8 mouse cellular contexts compared by ENCODE assay signal in the genomic region with DNA sequence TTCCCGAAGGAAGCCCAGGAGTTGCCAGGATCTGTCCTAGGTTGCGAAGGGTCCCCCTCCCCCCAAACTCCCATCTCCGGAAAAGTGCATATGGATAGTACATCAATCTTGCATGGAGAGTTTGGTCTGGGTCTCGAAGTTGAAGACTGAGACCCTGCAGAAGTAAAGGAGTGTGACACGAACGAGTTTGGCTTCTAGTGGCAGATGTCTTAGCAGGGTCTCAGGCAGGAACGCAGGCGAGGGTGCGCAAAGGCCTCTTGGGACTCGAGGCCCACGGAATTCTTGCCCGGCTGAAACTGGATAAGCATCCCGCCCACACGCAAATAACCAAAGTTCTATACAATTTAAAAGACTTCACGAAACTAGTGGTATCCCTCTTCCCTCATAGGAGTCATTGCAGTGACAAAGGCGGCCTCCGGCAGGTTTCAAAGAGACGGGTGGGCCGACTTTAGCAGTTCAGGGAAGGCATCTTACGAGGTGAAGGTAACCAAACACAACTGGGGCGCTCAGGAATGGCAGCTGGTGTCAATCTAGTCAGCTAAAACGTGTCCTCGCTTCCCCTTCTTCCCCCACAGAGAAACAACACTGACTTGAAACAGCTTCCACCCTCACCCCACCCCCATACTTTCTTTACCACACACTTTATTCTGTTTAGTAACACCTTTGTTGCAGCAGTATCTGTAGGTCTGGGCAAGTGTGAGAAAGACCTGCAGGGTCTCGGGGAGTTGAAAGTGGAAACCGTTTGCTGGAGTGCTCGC.
A peak's percentile ranks its signal among the peaks of the same experiment; 100 is the strongest.
DNase-seq lines count a peak whose midpoint lies in the region; ATAC-seq and TF ChIP-seq lines count a peak whose summit lies in the region.

No protein-coding gene starts in this region.

- H3K9ac ChIP-seq in heart, adult 2 months (ENCODE audit: low read depth, low read length), result peak overlapping the region; percentile 71
- H3K9ac ChIP-seq in MEL (ENCODE audit: control insufficient read depth, low read depth, low read length, poor library complexity, severe bottlenecking), result peak overlapping the region; percentile 98
- H3K9ac ChIP-seq in heart, embryonic 13.5 days, result peak overlapping the region; percentile 71
- H3K9ac ChIP-seq in liver, embryonic 16.5 days (ENCODE audit: low read depth, low read length), result peak overlapping the region; percentile 30
- no peak overlapping the region for H3K9ac ChIP-seq in stomach, postnatal 0 days (ENCODE audit: low read length)

- intact Hi-C loops in heart, adult 2 months (cut with DNase I), result loop anchor here (5.0 to 10.0 kb wide), 3 partner anchors 82 to 650 kb away; no protein-coding TSS in a partner anchor

- H3K79me2 ChIP-seq in heart, adult 2 months (replicated peaks; ENCODE audit: control insufficient read depth, insufficient read depth, low read length), result no peaks in the 10 kb centered on the region
- peaks cover 25% of the 10 kb centered on the region for H3K79me2 ChIP-seq in MEL (ENCODE audit: control insufficient read depth, insufficient read depth, low read length, poor library complexity)

- TF ChIP-seq RAD21 in MEL (IDR thresholded peaks at IDR 0.05; ENCODE audit: low read depth, low read length), result no peak

- ATAC-seq in heart, embryonic 13.5 days (ENCODE audit: extremely low read depth, insufficient number of reproducible peaks, low FRiP score, low TSS enrichment), result no peak
- ATAC-seq in liver, embryonic 16.5 days (ENCODE audit: low read depth), result no peak
- no peak for ATAC-seq in stomach, postnatal 0 days (ENCODE audit: low FRiP score, low TSS enrichment)

- TF ChIP-seq EP300 in heart, adult 2 months (IDR thresholded peaks at IDR 0.05; ENCODE audit: insufficient read depth, low read depth, low read length), result no peak
- no peak for TF ChIP-seq EP300 in MEL (IDR thresholded peaks at IDR 0.05; ENCODE audit: low read depth in 1 of 2, low read length in 2 of 2)
- no peak for TF ChIP-seq EP300 in stomach, postnatal 0 days (optimal IDR thresholded peaks at IDR 0.05)

- H3K36me3 ChIP-seq in heart, adult 2 months (ENCODE audit: control insufficient read depth, insufficient read depth, low read length), result 0 out of 2 replicates have a peak, but pooled peaks cover 3% of the 10 kb centered on the region
- H3K36me3 ChIP-seq in MEL (ENCODE audit: control insufficient read depth in 1 of 2, insufficient read depth in 2 of 2, low read length in 2 of 2), result peaks cover 0 to 5% of the 10 kb centered on the region in 2 experiments; a peak in 2 of 4 replicates
- no peaks in the 10 kb centered on the region for H3K36me3 ChIP-seq in heart, embryonic 13.5 days
- no peaks in the 10 kb centered on the region for H3K36me3 ChIP-seq in liver, embryonic 16.5 days (ENCODE audit: control insufficient read depth, insufficient read depth)
- H3K36me3 ChIP-seq in stomach, postnatal 0 days (ENCODE audit: control insufficient read depth, insufficient read depth, low read length), result no peaks in the 10 kb centered on the region

- H3K4me3 ChIP-seq in heart, adult 2 months, result peak overlapping the region; percentile 97
- peak overlapping the region; percentile 59 to 78 for H3K4me3 ChIP-seq in MEL (ENCODE audit: control insufficient read depth in 1 of 2, insufficient read depth in 1 of 2, low read depth in 2 of 2, low read length in 2 of 2)
- peak overlapping the region; percentile 65 for H3K4me3 ChIP-seq in heart, embryonic 13.5 days
- peak overlapping the region; percentile 96 for H3K4me3 ChIP-seq in liver, embryonic 16.5 days (ENCODE audit: low read depth, low read length)
- peak overlapping the region; percentile 8 for H3K4me3 ChIP-seq in stomach, postnatal 0 days (ENCODE audit: low read depth, low read length)

- 69% methylated on average over 26 of the region's 26 CpGs for WGBS in heart, adult 2 months
- WGBS in heart, embryonic 13.5 days, result 18% methylated on average over 26 of the region's 26 CpGs
- whole genome bisulfite sequencing in liver, embryonic 16.5 days (ENCODE audit: insufficient replicate concordance), result 17% methylated on average over 26 of the region's 26 CpGs
- 41% methylated on average over 26 of the region's 26 CpGs for WGBS in stomach, postnatal 0 days

- H3K4me2 ChIP-seq in heart, embryonic 13.5 days, result peak overlapping the region; percentile 95
- peak overlapping the region; percentile 92 for H3K4me2 ChIP-seq in liver, embryonic 16.5 days (ENCODE audit: low read depth, low read length)
- H3K4me2 ChIP-seq in stomach, postnatal 0 days (replicated peaks; ENCODE audit: low read depth), result peak overlapping the region; percentile 35

- H3K9me3 ChIP-seq in MEL (replicated peaks; ENCODE audit: insufficient read depth, low read length), result no peaks in the 10 kb centered on the region
- H3K9me3 ChIP-seq in heart, embryonic 13.5 days, result no peaks in the 10 kb centered on the region
- no peaks in the 10 kb centered on the region for H3K9me3 ChIP-seq in liver, embryonic 16.5 days (replicated peaks; ENCODE audit: control insufficient read depth, low read length)
- H3K9me3 ChIP-seq in stomach, postnatal 0 days (ENCODE audit: control insufficient read depth, low read length), result no peaks in the 10 kb centered on the region

- H3K27me3 ChIP-seq in heart, adult 2 months (ENCODE audit: control insufficient read depth, insufficient read depth, low read length), result peaks cover 7% of the 10 kb centered on the region
- no peaks in the 10 kb centered on the region for H3K27me3 ChIP-seq in MEL (ENCODE audit: control insufficient read depth in 1 of 2, insufficient read depth in 2 of 2, low read length in 2 of 2)
- peaks cover 40% of the 10 kb centered on the region for H3K27me3 ChIP-seq in heart, embryonic 13.5 days (replicated peaks)
- H3K27me3 ChIP-seq in liver, embryonic 16.5 days (ENCODE audit: control insufficient read depth, insufficient read depth, low read depth, low read length), result peaks cover 56% of the 10 kb centered on the region
- peaks cover 8% of the 10 kb centered on the region for H3K27me3 ChIP-seq in stomach, postnatal 0 days (ENCODE audit: control insufficient read depth, insufficient read depth, low read length)

- DNase-seq in heart, adult 2 months, result peak in 1 of 2 experiments; percentile 36
- no peak for DNase-seq in heart, adult 9 months (ENCODE audit: low spot score in 2 of 2)
- peak; percentile 27 for DNase-seq in MEL (ENCODE audit: low read depth, low spot score)
- no peak for DNase-seq in stomach, postnatal 0 days (ENCODE audit: low spot score)
- DNase-seq in frontal cortex, adult 2 months (ENCODE audit: extremely low spot score in 1 of 2, low spot score in 1 of 2), result no peak
- DNase-seq in cerebellum, postnatal 4 days (ENCODE audit: low spot score in 2 of 2), result no peak

- H3K27ac ChIP-seq in heart, adult 2 months, result peak overlapping the region; percentile 99
- no peak overlapping the region for H3K27ac ChIP-seq in MEL (ENCODE audit: control insufficient read depth, low read depth, low read length)
- H3K27ac ChIP-seq in heart, embryonic 13.5 days (replicated peaks), result no peak overlapping the region
- no peak overlapping the region for H3K27ac ChIP-seq in liver, embryonic 16.5 days (ENCODE audit: low read length)
- no peak overlapping the region for H3K27ac ChIP-seq in stomach, postnatal 0 days (replicated peaks)

- TF ChIP-seq CTCF in heart, adult 2 months (IDR thresholded peaks at IDR 0.05), result no peak
- no peak for TF ChIP-seq CTCF in MEL (IDR thresholded peaks at IDR 0.05 in 2 of 3, conservative IDR thresholded peaks at IDR 0.05 in 1 of 3; ENCODE audit: control insufficient read depth in 1 of 3, insufficient read depth in 1 of 3, low read depth in 2 of 3, low read length in 3 of 3, poor library complexity in 1 of 3, severe bottlenecking in 1 of 3)
- no peak for TF ChIP-seq CTCF in stomach, postnatal 0 days (IDR thresholded peaks at IDR 0.05; ENCODE audit: low read depth)

- H3K4me1 ChIP-seq in heart, adult 2 months (ENCODE audit: control insufficient read depth, insufficient read depth, low read length), result 0 out of 2 replicates have a peak, but pooled peaks cover 3% of the 10 kb centered on the region
- peaks cover 0 to 11% of the 10 kb centered on the region in 2 experiments; a peak in 1 of 4 replicates for H3K4me1 ChIP-seq in MEL (ENCODE audit: control insufficient read depth in 1 of 2, insufficient read depth in 2 of 2, low read length in 2 of 2)
- H3K4me1 ChIP-seq in heart, embryonic 13.5 days, result peaks cover 60% of the 10 kb centered on the region
- peaks cover 49% of the 10 kb centered on the region for H3K4me1 ChIP-seq in liver, embryonic 16.5 days (ENCODE audit: control insufficient read depth, low read depth, low read length)
- H3K4me1 ChIP-seq in stomach, postnatal 0 days (replicated peaks; ENCODE audit: control insufficient read depth, insufficient read depth), result 0 out of 2 replicates have a peak, but pooled peaks cover 2% of the 10 kb centered on the region

- no peak for TF ChIP-seq POLR2A in heart, adult 2 months (IDR thresholded peaks at IDR 0.05; ENCODE audit: insufficient read depth, low read depth, low read length)
- TF ChIP-seq POLR2A in MEL (IDR thresholded peaks at IDR 0.05; ENCODE audit: control insufficient read depth in 1 of 2, insufficient read depth in 1 of 2, low read depth in 1 of 2, low read length in 2 of 2, poor library complexity in 1 of 2), result no peak

TF ChIP-seq in MEL, 35 proteins besides CTCF, POLR2A, EP300 and RAD21:
- TF ChIP-seq MAZ (IDR thresholded peaks at IDR 0.05; ENCODE audit: low read depth, low read length) (no peak), SIN3A (IDR thresholded peaks at IDR 0.05; ENCODE audit: low read length) (no peak), ZKSCAN1 (IDR thresholded peaks at IDR 0.05; ENCODE audit: low read depth, low read length) (no peak)

Comparison
In these comparisons a context has a peak if more than half of its experiments do, and no peak if none do; other contexts are left out.
1. H3K4me3 ChIP-seq: peak in every context shown above with its lines; median percentile 97 in heart, adult 2 months; 96 in liver, embryonic 16.5 days; 68 in MEL; 65 in heart, embryonic 13.5 days; 8 in stomach, postnatal 0 days.
2. H3K4me2 ChIP-seq: peak in every context shown above with its lines; median percentile 95 in heart, embryonic 13.5 days; 92 in liver, embryonic 16.5 days; 35 in stomach, postnatal 0 days.